Mouse (Mus musculus) bone marrow macrophage, adult 2 months (primary cell): ENCODE measurements around the gene Maml2. TPM values are rescaled to one million over a fixed set of nuclear protein-coding genes. Genes with fewer than 3 reads are reported as not detected.

ENCODE experiments used
- H3K27ac ChIP-seq: 2 replicates; pipeline ENCODE4 v1.5.1; 2012; ENCODE audit warnings: low read depth, low read length; ENCODE audit not compliant: insufficient read depth
- H3K4me1 ChIP-seq: 2 replicates; pipeline ENCODE4 v1.6.1; 2012; ENCODE audit warnings: low read length; ENCODE audit not compliant: control insufficient read depth, insufficient read depth
- H3K4me3 ChIP-seq: 2 replicates; pipeline ENCODE4 v1.5.1; 2012; ENCODE audit warnings: mild to moderate bottlenecking, low read length, moderate library complexity; ENCODE audit not compliant: insufficient read depth
- CTCF ChIP-seq: IDR thresholded peaks from 2 replicates; pipeline ENCODE4 v1.5.1; 2012; ENCODE audit warnings: low read depth, mild to moderate bottlenecking, low read length, moderate library complexity
- POLR2A ChIP-seq: IDR thresholded peaks from 2 replicates; pipeline ENCODE4 v1.6.1; 2012; ENCODE audit warnings: mild to moderate bottlenecking, low read depth, low read length, borderline replicate concordance
- polyA plus RNA-seq: library from polyadenylated mRNA; stranded (reverse); fragments of >200 nt; gene quantifications from 2 replicates; pipeline ENCODE4 v1.2.4, GENCODE M21; 2012; ENCODE audit not compliant: missing spikeins, insufficient read depth, insufficient read length

The Maml2 gene
- polyA plus RNA-seq, 1 experiment = 9.3 TPM

GRCm38 (mm10) chr9:13651065-13651464, 353.3 kb downstream of the Maml2 start:
- TF ChIP-seq POLR2A (no peak), CTCF (no peak)
- H3K4me1 ChIP-seq = peaks cover 16% of the 10 kb centered on the region
- no peak overlapping the region for H3K27ac ChIP-seq
- no peak overlapping the region for H3K4me3 ChIP-seq

- Histone ChIP-seq H3K4me3 (no peak overlapping the region), H3K27ac (no peak overlapping the region), H3K4me1 (peaks cover 16% of the 10 kb centered on the region)
- no peak for TF ChIP-seq CTCF
- no peak for TF ChIP-seq POLR2A
These were observed 354.1 kb downstream of the Maml2 start for GRCm38 (mm10) chr9:13651828-13652227.

- Histone ChIP-seq H3K4me1 (peaks cover 16% of the 10 kb centered on the region), H3K27ac (no peak overlapping the region), H3K4me3 (no peak overlapping the region)
- no peak for TF ChIP-seq POLR2A
- no peak for TF ChIP-seq CTCF
These were observed 354.7 kb downstream of the Maml2 start for GRCm38 (mm10) chr9:13652389-13652877.

DNA sequence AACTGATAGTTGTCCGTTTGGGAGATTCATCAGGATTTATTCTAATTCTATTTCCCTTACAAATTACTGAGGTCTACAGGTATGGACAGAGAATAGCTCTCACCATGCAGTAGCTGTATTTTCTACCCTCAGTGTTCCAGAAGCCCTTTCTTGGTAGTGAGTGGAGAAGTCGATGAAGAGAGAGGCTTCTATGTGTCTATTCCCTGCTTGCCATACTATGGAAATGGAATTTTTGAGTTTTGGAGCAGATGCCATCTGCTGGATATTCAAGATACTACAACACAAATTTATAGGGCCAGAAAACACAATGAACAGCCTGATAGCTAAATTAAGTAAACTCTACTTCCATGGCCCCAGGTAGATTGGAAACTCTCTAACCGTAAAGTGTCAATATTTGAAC, 355.2 kb downstream of the Maml2 start:
- TF ChIP-seq CTCF = no peak
- Histone ChIP-seq H3K27ac (no peak overlapping the region), H3K4me1 (peaks cover 16% of the 10 kb centered on the region)

DNA sequence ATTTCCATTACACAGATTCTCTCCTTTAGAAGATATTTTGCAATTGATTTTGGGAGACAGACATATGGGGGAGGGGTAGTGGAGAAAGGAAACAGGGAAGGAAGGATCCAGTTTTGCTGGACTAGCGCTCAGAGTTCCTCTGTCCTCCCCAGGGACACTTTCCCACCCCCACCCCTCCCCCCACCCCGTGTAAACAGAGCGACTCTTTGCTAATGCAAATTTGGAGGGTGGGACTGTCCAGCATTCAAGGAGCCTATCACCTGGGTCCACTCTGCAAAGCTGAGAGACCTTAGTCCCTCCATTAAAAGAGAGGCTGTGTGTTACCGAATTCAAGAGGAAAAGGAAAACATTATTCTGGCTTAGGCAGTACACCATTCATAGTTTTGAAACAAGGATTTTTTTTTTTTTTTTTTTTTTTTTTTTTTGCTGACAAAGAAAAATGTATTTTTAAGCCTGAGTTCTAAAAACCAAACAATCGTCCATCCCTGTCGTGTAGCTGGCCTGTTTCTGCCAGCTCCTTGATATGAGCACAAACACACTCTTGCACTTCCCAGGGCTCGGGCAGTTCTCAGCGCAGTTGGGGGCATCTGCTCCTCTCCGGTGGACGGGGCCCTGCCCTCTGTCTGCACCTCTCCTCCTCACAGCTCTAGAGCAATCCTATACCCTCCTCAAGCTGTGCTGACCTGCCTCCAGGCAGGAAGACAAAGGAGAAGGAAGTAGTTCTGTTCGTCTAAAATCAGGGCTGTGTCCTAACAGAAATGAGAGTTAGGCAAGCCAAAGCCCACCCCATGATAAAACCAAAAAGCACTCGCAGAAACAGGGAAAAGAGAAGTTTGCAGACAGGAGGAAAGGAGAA, 364.2 kb downstream of the Maml2 start:
- Histone ChIP-seq H3K4me1 (peaks cover 20% of the 10 kb centered on the region), H3K27ac (peak overlapping the region; percentile 90), H3K4me3 (peak overlapping the region; percentile 36)
- TF ChIP-seq CTCF (no peak), POLR2A (no peak)

More for the DNA sequence above, 355.2 kb downstream of the Maml2 start:
- no peak overlapping the region for H3K4me3 ChIP-seq

GRCm38 (mm10) chr9:13665487-13665969, 367.8 kb downstream of the Maml2 start:
- H3K4me1 ChIP-seq = peaks cover 38% of the 10 kb centered on the region
- no peak for TF ChIP-seq CTCF
- TF ChIP-seq POLR2A = no peak
- H3K4me3 ChIP-seq = no peak overlapping the region
- H3K27ac ChIP-seq = no peak overlapping the region

DNA sequence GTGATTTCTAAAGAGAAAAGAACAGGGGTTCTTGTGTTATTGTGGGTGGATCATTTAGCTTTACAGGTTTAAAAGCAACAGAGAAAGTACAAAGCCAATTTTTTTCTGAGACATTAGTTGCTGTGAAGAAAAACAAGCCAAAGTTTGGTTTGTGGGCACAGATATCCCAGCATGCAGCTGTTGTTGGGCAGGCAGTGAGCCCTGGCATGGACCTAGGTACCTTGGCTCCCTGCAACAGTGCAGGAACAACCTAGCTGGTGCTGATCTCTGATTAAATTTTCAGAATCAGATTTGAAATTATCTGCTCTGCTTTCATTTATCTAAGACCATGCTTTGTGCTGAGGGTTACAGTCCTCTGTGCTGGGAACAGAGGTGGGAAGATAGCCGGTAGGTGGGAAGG, 370.2 kb downstream of the Maml2 start:
- peaks cover 38% of the 10 kb centered on the region for H3K4me1 ChIP-seq
- TF ChIP-seq CTCF (no peak), POLR2A (no peak)
- H3K27ac ChIP-seq = no peak overlapping the region
- H3K4me3 ChIP-seq = no peak overlapping the region

DNA sequence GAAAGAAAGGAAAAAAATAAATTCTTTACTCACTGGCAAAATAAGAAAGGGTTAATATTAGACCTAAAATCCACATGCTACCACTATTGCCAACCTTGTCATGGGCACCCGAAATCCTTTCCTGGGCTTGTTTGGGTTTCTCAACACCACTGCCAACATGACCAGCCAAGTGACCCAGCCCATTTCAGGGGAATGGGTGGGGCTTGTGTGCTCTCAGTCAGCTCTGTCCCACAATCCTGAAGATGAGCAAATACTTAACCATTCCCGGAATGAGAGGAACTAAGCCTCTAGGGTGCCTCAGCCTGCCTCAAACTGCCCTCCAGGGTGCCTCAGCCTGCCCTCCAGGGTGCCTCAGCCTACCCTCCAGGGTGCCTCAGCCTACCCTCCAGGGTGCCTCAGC, 371.0 kb downstream of the Maml2 start:
- Histone ChIP-seq H3K4me1 (peaks cover 32% of the 10 kb centered on the region), H3K4me3 (no peak overlapping the region), H3K27ac (no peak overlapping the region)
- TF ChIP-seq POLR2A (no peak), CTCF (no peak)

DNA sequence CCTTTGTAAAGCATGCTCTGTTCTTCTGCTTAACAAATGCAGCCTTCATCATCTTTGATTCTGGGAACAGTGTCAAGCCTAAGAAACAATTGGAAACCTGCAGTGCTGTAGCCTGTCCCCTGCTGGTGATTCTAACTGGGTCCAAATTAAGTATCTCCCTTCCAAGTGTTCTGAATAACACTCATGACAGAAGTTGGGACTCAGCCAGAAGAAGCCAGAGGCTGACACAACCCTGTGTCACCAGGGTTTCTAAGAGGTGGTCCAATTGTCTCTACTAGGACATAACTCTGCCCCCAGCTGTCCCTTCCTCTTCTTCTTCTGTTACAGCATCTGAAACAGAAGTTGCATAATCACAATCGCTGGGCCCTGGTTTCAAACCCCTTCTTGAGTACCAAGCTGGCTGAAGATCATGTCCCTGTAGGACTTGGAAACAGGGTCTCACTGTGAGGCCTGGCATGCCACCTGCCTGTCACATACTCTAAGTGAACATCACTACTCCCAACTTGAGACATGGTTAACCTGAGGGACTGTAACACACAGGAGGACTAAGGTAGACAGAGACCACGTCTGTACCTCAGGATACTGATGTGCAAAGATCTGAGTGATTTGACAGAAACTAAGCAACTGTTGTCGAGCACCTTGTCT, 373.5 kb downstream of the Maml2 start:
- Histone ChIP-seq H3K4me1 (peaks cover 28% of the 10 kb centered on the region), H3K4me3 (no peak overlapping the region), H3K27ac (no peak overlapping the region)
- no peak for TF ChIP-seq POLR2A
- no peak for TF ChIP-seq CTCF

DNA sequence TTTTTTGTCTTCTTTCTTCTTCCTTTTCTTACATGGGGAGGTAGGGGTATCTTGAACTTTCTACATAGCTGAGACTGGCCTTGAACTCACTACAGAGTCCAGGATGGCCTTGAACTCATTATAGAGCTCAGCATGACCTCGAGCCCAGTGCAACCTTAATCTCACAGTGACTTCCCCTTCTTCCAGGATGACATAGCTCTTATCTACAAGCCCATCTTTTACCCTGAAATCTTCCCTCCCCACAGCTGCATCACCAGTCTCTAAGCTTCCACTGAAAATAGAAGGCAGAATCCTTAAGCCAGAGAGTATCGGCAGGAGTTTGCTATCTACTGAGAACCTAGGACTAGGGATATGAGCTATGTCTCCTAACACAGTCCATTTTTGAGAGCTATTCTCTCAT, 375.5 kb downstream of the Maml2 start:
- TF ChIP-seq CTCF (no peak), POLR2A (no peak)

More for the DNA sequence above, 375.5 kb downstream of the Maml2 start:
- Histone ChIP-seq H3K4me3 (no peak overlapping the region), H3K4me1 (peaks cover 18% of the 10 kb centered on the region), H3K27ac (no peak overlapping the region)
